Mouse (Mus musculus) lung, postnatal 25 days (tissue): ENCODE measurements around the gene Oxgr1.

Experiments
- DNase-seq: peaks from one replicate; pipeline ENCODE4 v3.0.0; 2022; ENCODE audit warnings: low spot score

The Oxgr1 gene

GRCm38 (mm10) chr14:119980698-119981235, 61.5 kb downstream of the Oxgr1 start:
- no peak for DNase-seq
